Mouse (Mus musculus): ENCODE data around the gene Ptprf.

Gene Ptprf

DNA sequence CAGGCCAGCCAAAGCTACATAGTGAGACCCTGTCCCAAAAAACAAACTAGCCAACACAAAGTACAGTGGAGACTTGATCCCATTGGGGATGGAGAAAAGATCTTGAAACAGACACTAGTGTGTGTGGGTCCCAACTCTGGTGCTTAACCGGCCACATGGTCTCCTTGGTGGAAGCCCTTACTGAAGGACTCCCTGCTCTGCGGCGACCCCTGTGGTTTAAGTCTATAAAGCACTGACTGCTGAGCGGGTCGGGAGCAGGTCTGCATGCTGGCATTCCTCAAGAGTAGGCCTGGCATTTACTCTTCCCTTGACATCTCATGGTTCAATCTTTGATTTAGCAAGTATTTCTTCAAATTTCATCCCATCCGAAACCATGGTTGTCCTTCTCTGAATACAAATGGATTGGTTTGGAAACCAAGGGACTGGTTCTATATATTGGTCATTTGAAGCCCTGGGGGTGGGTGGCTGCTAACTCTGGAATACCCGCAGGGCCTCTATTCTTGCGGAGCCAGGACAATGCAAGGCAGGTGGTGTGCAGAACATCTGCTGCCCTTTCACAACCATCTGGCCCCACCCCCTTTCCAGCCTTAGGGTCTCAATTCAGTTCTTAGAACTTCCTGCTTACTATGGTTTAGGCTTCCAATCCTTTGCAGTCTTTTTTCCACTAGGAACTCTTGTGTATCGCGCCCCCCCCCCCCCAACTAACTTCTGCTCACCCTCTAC, 84.1 kb downstream of the Ptprf start:
- DNase-seq (ENCODE audit: low spot score), result no peak

- no peak for DNase-seq (ENCODE audit: low spot score)
These were observed 85.3 kb downstream of the Ptprf start for GRCm38 (mm10) chr4:118205906-118206305.

- no peak for DNase-seq (ENCODE audit: low spot score)
These were observed 92.1 kb downstream of the Ptprf start for GRCm38 (mm10) chr4:118199093-118199492.

DNA sequence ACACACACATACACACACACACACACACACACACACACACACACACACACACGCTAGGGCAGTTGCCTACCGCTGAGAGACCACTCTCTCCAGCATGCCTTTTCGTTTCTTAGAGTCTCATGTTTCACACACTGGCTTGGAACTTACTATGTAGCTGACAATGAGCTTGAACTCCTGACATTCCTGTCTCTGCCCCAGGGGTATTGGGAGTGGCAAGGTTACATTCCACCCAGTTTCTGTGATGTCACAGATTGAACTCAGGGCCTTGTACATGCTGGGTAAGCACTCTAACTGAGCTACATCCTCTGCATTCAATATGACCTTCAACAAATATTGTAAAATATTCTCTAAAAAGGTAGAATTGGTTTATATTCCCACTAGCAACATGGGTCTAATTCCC, 92.6 kb downstream of the Ptprf start:
- DNase-seq (ENCODE audit: low spot score), result no peak

GRCm38 (mm10) chr4:118196185-118196584, 95.0 kb downstream of the Ptprf start:
- DNase-seq (ENCODE audit: low spot score), result no peak

DNA sequence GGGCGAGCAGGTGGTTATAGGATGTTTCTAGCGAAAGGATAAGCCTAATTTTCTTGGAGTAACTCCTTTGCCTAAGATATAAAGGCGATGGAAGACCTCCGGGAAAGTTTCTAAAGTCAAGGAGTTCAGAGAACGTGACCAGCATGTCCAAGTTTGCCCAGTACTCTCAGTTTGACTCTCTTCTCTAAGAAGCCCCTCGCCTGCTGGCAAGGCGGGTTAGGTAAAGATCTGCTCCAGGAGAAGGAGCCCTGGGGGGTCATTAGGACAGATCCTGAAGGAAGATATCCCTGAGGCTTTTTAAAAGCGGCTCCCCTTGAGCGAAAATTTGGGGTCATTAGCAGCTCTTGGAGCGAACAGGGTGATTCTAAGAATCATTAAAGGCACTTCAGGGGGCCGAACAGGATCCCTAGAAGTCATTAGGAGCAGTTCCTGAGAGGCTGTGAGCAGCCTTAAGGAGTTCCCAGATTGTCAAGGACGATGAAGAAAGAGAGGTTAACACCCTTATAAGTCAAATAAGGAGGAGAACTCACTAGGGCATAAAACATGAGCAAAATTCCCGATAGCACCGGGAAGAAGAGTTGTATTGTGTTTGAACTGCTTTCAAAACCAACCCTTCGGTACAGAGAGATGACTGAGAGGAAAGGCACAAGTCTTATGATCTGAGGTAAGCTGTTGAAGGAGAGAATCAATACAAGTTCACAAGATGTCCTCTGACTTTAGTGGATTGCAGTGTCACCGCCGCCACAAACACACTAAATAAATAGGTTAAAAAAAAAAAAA, 110.7 kb downstream of the Ptprf start:
- peak; percentile 17 for DNase-seq (ENCODE audit: low spot score)

DNA sequence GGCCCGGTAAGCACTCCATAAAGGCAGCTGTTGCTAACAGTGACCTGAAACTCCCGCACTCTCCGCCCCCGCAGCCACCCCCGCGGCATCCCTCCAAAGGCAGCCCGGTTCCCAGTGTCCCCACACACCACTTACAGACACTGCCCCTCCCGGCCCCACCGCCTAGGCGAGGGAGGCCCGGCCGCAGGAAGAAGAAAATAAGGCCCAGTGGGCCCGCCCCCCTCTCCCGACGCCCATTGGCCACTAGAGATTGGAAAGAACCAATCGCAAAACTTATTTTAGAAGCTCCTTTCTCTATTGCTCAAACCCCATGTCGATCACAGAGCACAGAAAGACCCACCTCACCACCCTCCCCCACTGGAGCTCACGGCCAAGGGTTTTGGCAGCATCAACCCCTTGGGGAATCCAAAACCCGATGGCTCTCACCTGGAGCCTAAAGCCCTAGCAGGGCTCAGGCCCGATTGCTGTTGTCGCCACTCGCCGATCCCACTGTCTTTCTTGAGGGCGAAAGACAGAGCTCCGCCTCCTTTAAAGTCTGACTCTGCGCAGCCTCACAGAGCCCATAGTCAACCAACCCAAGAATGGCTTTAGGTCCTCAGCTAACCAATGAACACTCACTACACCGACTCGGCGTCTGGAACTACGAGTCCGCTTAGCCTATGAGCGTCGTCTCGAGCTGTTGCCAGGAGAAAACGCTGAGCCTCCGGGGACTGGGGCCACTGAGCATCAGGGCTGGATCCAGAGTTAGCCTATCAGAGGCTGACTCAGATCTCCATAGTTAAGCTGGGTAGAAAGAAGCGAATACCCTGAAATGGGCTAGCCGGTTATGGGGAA, 111.5 kb downstream of the Ptprf start, which contains the start of gene Kdm4a:
Gene Kdm4a, minus strand, starts transcription at position 577 of the 834 bp plus-strand sequence.
- DNase-seq (ENCODE audit: low spot score), result peak; percentile 78

GRCm38 (mm10) chr4:118178952-118179466, 112.2 kb downstream of the Ptprf start:
- no peak for DNase-seq (ENCODE audit: low spot score)

DNA sequence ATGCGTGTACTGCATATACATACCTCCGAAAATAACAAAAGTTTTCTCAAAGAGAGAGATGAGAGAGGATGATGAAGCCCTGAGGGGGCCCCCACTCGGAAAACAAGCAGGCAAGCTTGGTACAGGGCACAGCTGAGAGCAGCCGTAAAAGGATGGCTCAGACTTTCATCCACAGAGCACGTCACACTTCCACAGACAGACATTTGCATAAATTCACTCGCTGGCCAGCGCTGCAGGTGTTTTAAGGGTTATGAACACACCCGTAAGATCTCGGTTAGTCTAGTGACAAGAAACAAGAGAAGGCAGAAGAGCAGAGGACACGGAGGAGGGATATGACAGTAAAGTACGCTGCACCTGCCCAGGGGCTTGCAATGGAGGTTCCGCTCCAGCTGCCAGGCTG, 118.7 kb downstream of the Ptprf start:
- DNase-seq (ENCODE audit: low spot score), result no peak

DNA sequence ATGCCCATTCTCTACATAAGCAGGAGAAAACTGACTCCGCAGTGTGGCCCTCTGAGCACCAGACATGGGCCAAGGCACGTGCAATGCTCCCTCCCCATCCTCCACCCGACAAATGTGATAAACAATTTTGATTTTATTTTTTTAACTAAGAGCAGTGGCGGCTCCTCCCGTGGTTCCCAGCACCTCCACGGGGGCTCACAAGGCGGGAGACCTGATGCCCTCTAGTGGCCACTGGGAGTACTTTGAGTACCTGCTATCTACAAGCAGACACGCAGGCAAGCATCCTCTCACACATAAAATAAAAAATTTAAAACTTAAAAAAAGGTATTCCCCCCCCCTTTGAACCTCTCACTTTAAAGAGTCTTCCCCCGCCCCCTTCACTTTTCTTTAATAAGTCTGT, 120.2 kb downstream of the Ptprf start:
- DNase-seq (ENCODE audit: low spot score), result no peak

DNA sequence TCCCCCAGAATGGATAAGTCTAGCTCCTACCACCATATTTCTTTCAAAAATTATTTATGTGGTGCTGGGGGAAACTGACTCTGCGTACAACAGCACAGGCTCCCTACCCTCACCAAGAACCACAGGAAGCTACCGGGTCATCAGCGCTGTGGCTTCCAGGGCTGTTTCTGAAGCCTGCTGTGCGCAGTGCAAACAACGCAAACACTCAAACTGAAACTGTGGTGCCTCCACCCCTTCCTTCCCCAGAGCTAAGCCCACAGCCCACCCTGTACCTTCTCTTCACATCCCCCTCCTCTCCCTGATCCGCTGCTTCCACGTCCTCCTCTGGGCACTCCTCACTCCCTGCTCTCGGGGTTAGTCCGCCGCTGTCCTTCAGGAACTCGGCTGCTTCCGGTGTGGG, 129.1 kb downstream of the Ptprf start:
- no peak for DNase-seq (ENCODE audit: low spot score)

Data from ovary, postnatal 14 days (tissue).